Mouse (Mus musculus) ES-CJ7 (cell line): ENCODE results near the gene Rpp30.

Experiments
- DNase-seq: peaks from one replicate; pipeline ENCODE4 v3.0.0; 2011; ENCODE audit warnings: low read depth, low spot score

Gene Rpp30

GRCm38 (mm10) chr19:36083262-36084225, at the start of gene Rpp30:
Gene Rpp30, plus strand, starts transcription at chr19:36083716.
- DNase-seq = peak; percentile 90

GRCm38 (mm10) chr19:36046046-36046445, 37.5 kb upstream of the Rpp30 start:
- DNase-seq = no peak

- DNase-seq = peak; percentile 19
Measured at GRCm38 (mm10) chr19:36056502-36057221, 26.9 kb upstream of the Rpp30 start.

GRCm38 (mm10) chr19:36057231-36057811, 26.2 kb upstream of the Rpp30 start, which contains the start of gene Htr7:
Gene Htr7, minus strand, starts transcription at chr19:36057507.
- DNase-seq = no peak

GRCm38 (mm10) chr19:36062801-36063529, 20.6 kb upstream of the Rpp30 start:
- DNase-seq = no peak

- peak; percentile 81 for DNase-seq
Measured at GRCm38 (mm10) chr19:36082606-36083261, 782 bp upstream of the Rpp30 start.

- peak; percentile 47 for DNase-seq
Measured at GRCm38 (mm10) chr19:36090781-36091180, 7.3 kb downstream of the Rpp30 start.

GRCm38 (mm10) chr19:36097194-36097593, 13.7 kb downstream of the Rpp30 start:
- no peak for DNase-seq

GRCm38 (mm10) chr19:36098265-36098664, 14.7 kb downstream of the Rpp30 start:
- no peak for DNase-seq

GRCm38 (mm10) chr19:36098916-36099315, 15.4 kb downstream of the Rpp30 start:
- no peak for DNase-seq

- no peak for DNase-seq
Measured at GRCm38 (mm10) chr19:36103909-36104308, 20.4 kb downstream of the Rpp30 start.

GRCm38 (mm10) chr19:36109318-36109944, 25.9 kb downstream of the Rpp30 start:
- DNase-seq = no peak

GRCm38 (mm10) chr19:36110465-36110864, 26.9 kb downstream of the Rpp30 start:
- DNase-seq = no peak

- peak; percentile 43 for DNase-seq
Measured at GRCm38 (mm10) chr19:36111054-36111895, 27.8 kb downstream of the Rpp30 start.

GRCm38 (mm10) chr19:36112007-36112406, 28.5 kb downstream of the Rpp30 start:
- no peak for DNase-seq

GRCm38 (mm10) chr19:36116185-36116584, 32.7 kb downstream of the Rpp30 start:
- DNase-seq = no peak

- DNase-seq = no peak
Measured at GRCm38 (mm10) chr19:36119219-36119618, 35.7 kb downstream of the Rpp30 start.

- DNase-seq = no peak
Measured at GRCm38 (mm10) chr19:36119783-36120471, 36.4 kb downstream of the Rpp30 start, which contains the start of gene Ankrd1. Gene Ankrd1, minus strand, starts transcription at chr19:36120099.

- DNase-seq = peak; percentile 54
Measured at GRCm38 (mm10) chr19:36124203-36124602, 40.7 kb downstream of the Rpp30 start.
